Mouse (Mus musculus): Measurements from ENCODE around the gene Plxnb1.

The Plxnb1 gene

DNA sequence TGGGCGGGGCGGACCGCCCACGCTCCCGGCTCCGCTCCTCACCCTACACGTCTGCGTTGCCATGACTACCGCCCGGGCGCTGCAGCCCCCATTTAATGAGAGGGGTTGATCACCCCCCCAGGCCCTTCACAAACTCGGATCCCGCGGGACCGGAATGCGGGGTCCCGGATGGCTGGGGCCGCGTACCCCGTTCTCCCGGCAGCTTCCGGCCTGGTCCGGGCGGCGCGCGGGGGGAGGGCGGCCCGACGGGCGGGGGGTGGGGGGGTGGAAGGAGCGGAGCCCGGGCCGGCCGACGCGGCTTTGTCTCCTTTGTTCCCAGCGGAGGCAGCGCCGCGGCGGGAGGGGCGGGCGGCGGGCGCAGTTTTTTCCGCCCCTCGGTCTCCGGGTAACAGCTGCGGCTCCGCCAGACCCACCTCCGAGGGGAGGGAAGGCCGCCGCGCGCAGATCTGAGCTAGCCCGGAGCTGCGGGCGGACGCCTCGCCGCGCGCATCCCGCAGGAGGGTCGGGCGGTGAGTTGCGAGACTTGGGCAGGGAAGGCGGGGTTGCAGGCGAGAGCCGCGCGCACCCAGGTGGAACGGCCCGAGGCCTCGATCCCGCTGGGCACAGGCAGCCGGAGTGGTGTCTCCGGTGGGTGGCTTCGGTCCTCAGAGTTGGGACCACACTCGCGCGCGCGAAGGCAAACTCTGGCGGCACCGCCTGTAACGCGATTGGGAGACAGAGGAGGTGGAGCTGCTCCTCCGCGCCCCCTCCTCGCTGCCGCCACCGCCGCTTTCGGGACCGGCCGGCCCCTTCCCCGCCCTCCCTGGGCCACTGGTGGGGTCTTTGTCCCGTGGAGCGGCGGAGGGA, at the start of gene Plxnb1:
TSS of gene Plxnb1 (plus strand) at position 253 of the 846 bp plus-strand sequence.
- DNase-seq = peak; percentile 75 to 77

DNA sequence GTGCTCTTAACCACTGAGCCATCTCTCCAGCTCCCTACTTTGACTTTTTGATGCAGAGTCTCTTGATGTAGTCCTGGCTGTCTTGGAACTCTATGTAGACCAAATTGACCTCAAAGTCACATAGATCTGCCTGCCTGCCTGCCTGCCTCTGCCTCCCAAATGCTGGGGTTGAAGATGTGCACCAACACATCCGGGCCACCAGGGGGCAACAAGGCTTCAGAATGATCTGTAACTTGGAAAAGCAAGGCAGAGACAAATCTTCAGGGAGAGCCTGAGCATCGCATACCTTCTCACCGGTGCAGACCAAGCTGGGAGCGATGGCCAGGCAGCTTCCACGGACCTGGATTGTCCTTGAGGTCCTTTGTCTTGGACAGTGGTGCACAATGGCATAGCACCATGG, 48.9 kb upstream of the Plxnb1 start:
- peak; percentile 40 to 58 for DNase-seq

DNA sequence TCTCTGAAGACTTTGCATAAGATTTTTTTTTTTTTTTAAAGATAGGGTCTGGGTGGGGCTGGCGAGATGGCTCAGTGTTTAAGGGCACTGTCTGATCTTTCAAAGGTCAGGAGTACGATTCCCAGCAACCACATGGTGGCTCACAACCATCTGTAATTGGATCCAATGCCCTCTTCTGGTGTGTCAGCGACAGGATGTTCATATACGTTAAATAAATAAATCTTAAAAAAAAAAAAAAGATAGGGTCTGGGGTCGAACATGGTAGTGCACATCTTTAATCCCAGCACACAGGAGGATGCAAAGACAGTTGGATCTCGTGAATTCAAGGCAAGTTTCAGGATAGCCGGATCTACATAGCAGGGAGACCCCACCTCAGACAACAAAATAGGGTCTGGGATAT, 45.9 kb upstream of the Plxnb1 start:
- DNase-seq = no peak

DNA sequence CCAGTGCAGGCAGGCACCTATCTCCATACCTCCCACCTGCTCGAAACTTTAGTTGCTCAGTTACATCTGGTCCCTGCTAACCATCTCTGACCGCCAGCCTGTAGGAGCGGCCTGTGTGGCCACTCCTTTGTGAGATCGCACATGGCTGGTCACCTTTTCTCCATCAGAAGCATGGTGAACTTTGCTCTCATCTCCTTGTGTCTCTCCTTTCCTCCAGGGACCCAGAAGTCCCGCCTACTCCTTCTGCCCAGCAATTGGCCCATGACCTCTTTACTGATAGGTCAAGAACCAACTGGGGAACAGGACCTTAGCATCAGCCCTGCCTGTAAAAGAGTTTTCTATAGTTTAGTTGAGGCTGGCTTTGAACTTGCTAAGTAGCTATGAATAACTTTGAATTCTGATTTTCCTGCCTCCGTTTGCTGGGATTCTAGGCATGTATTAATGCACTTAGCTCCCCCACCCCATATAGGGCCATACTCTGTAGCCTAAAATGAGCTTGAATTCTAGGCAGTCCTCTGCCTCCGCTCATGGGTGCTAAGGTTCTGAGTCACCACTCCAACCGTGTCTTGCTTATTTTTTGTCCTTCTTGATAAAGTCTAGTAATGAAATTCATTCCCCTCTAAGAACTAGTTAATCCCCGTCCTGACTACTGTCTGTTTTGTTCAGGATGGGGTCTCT, 45.1 kb upstream of the Plxnb1 start:
- DNase-seq = no peak

DNA sequence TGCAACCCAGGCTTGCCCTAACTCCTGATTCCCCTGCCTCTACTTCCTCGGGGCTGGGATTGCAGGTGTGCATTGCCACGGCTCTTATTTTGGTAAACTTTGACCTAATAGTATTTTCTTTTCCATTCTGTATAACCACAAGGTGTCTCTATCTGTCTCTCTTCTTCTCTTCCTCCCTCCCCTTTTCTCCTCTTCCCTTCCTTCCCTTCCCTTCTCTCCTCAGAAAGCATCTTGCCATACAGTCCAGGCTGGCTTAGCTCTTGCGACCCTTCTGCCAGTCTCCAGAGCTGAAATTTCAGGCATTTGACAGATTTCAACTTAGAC, 44.6 kb upstream of the Plxnb1 start:
- no peak for DNase-seq

DNA sequence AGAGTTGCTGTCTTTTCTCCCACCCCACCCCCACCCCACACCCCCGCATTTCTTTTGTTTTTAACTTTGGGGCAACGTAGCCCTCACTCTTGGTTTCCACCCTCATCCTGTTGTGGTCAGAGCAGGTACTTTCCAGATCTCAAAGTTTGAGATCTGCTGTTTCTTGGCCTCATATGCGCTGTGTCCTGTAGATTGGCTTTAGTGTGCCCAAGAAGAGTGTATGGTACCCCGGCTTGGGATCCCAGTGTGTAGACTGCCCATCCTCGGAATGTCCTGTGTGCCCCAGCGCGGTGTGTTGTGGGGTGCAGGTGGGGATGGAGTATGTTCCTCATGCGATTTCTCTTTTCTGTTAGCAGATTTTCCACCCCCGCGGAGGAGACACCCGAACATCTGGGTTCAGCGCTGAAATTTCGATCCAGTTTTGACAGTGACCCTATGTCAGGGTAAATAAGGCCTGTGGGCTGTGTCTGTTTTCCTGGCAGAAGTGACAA, 44.1 kb upstream of the Plxnb1 start:
- DNase-seq = peak in 1 of 2 experiments; percentile 0

DNA sequence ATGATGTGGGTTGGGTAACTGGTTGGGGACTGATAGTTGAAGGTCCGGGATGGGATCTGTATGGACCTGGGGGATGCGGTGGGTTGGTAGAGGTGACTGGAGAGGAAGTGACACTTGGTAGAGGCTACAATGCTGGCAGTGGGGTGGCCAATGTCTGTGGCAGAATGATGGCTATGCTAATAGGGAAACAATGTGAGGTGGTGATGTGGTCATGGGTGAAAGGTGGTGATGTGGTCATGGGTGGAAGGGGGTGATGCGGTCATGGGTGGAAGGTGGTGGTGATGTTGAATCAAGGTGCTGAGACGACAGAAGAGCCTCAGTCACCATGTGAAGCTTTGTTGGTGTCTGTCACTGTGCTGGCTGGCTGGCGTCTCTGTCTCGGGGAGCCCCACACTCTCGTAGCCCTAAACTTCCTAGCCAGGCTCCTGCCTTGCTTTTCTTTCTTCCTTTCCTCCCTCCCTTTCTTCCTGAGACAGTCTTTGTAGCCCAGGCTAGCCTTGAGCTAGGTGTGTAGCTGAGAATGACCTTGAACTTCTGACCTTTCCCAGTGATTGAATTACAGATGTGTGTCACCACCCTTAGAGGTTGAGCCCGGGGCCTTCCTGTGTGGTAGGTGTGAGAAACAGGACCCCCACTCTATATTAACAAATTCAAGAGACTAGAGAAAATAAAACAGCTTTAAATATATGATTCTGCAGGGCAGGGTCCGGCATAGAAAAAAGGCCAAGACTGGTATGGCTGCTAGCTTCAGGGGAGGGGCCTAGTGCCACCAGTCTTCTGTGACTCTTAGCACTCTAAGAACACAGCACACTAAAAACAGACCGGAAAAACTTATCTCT, 43.3 kb upstream of the Plxnb1 start:
- DNase-seq = peak in 1 of 2 experiments; percentile 0

DNA sequence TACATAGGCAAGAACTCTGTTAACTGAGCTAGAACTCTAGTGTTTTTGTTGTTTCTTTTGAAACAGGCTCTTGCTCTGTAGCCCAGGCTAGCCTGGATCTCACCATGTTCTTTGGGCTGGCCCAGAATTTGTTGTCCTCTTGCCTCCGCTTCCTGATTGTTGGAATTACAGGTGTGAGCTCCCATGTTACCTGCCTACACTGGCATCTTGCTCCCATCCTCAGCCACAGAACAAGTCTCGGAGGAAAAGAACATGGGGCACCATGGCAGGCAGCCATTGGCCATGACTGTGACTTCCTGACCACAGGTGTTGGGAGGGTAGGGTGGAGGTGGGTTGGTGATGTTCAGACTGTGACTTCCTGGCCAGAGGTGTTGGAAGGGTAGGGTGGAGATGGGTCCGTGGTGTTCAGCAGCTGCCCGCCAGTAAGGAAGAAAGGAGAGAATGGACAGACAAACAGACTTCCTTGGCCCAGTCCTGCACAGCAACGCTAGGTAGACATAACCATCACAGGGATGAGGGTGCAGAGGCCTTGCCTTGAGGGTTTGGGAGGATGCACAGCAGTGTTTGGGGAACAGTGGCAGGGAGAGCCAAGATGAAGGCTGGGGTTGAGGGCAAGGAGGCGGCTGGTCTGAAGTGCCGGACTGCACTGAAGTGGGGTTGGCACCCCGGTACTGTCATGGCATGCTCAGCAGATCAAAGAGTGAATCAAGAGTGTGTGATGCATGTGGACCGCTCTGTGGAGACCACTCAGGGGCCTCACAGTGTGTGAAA, 42.5 kb upstream of the Plxnb1 start:
- DNase-seq = peak in 1 of 2 experiments; percentile 2

DNA sequence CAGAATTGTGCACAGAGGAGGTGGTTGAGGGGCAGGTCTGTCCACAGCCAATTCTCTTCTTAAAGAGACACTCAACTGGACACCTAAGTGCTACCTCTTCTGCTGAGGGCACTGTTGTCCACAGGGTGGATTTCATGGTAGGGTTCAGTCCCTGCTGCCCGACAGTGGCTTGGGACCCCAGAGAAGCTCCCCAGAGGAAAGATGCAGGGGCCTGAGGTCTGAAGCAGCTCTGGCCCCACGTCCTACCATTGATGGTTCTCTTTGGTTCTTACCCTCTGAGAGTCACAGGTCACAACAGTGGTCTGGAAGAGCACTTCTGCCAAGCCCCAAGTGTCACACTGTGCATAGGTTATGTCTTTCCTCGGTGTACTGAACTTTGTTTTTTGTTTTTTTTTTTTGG, 41.8 kb upstream of the Plxnb1 start:
- peak in 1 of 2 experiments; percentile 0 for DNase-seq

DNA sequence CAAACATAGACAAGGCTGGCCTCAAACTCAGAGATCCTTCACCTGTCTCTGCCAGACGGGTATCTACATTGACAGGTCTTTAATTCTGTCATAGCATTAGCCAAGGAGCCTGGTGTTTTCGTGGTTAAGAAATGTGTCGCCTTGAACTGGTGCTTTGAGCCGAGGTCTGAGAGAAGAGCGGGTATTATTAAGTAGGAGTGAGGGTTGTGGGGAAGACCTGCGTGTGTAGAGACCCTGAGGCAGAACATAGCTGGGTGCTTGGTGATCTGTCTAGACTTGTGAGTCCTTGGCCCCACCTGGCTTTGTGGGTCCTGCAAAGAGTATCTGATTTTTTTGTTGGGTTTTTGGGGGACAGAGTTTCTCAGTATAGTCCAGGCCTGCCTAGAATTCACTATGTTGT, 41.3 kb upstream of the Plxnb1 start:
- DNase-seq = peak in 1 of 2 experiments; percentile 1

DNA sequence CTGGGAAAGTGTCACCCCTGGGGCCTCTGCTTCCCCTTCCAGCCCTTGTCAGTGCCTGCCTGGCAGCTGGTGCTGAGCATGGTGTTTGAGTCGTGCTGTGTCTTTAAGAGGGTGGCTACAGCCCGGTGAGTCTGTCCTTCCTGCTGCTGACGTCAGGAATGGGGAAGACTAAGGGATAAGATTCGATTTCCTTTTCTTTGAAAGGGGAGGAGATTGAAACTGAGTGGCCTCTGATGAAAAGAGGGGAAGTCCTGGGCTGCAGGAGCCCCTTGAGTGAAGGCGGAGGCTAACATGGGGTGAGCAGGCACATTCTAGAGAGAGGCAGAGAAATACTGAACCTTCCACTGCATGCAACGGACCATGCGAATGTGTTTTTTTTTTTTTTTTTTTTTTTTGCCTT, 40.5 kb upstream of the Plxnb1 start:
- DNase-seq = peak; percentile 41 to 60

DNA sequence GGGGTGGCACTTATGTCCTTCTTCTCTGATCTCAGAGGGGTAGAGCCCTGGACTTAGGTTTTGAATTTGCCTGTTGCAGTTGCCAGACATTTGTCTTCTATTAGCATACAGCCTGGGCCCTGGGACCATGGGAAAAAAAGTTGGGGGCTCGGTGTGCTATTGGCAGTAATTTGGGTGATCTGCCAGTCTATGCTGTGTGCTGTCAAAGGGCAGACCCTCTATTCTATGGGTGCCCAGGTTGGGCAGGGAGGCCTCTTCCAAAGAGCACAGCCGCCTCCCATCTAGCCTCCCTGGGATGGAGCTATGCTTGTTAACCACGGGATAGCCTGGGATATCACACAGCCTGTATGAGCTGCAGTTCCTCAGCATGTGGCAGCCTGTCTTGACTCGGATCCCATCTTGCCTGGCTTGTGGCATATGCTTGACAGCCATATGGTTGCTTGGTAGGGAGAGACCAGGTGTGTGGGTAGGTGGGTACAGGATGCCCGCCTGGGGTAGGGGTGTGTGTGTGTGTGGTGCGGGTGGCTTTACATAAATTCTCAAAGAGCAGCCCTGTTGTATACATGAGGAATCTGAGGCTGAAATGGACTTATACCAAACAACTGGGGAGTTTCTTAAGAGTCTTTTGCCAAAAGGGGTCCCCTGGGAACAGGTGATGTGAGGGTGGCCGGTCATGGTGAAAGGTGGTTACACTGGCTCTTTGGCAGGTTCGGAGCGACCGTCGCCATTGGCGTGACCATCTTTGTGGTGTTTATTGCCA, 39.7 kb upstream of the Plxnb1 start:
- peak in 1 of 2 experiments; percentile 12 for DNase-seq

DNA sequence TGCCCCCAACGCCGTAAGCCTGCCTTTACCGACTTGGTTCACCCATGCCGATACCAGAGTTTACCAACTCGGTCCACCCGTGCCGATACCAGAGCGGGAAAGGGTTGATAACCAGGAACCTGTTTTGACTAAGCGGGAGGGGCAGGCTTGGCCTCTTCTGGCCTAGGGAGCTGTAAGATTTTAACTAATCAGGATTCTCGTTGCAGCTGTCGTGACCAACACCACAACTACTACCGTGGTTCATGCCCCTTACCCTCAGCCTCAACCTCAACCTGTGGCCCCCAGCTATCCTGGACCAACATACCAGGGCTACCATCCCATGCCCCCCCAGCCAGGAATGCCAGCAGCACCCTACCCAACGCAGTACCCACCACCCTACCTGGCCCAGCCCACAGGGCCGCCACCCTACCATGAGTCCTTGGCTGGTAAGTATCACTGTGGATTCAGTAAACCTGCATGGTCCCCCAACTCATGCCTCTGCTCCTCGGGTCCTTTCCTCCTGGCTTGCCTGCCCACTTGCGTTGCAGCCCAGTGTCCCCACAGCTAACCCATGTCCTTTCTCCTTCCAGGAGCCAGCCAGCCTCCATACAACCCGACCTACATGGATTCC, 39.0 kb upstream of the Plxnb1 start:
- peak in 1 of 2 experiments; percentile 6 for DNase-seq

DNA sequence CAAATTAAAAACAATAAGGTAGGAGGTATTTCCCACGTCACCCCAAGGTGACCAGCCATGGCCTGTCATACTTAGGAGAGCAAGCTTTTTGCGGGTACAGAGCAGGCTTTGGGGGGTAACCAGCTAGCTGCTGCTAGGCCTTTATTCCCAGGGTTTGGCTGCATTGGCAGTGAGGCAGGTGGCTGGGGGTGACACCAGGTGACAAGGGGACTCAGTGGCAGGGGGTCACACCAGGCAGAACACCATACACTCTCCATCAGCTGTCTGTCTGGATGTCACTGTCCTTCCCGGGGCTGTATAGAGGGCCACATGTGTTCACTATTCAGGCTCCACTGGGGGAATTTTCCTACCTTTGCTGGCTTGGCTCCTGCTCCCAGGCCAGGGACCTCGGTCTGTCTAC, 38.3 kb upstream of the Plxnb1 start:
- DNase-seq = peak in 1 of 2 experiments; percentile 4

DNA sequence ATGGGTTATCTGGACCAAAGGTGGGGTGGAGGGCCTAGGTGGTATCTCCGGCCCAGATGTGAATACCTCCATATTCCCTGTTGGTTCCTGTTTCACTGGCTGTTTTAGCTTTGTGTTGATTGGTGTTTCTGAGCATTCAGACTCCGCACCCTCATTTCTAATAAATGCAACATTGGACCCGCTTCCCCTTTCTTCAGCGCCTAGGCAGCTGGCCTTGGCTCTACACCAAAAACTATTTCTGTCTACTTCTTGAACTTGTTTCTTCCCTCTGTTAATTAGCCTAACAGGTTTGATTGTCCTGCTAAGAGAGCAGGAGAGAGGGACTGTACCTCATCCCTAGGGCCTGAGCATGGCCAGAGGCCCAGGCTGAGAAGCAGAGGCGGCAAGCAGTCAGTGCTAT, 37.6 kb upstream of the Plxnb1 start:
- DNase-seq = peak in 1 of 2 experiments; percentile 2

DNA sequence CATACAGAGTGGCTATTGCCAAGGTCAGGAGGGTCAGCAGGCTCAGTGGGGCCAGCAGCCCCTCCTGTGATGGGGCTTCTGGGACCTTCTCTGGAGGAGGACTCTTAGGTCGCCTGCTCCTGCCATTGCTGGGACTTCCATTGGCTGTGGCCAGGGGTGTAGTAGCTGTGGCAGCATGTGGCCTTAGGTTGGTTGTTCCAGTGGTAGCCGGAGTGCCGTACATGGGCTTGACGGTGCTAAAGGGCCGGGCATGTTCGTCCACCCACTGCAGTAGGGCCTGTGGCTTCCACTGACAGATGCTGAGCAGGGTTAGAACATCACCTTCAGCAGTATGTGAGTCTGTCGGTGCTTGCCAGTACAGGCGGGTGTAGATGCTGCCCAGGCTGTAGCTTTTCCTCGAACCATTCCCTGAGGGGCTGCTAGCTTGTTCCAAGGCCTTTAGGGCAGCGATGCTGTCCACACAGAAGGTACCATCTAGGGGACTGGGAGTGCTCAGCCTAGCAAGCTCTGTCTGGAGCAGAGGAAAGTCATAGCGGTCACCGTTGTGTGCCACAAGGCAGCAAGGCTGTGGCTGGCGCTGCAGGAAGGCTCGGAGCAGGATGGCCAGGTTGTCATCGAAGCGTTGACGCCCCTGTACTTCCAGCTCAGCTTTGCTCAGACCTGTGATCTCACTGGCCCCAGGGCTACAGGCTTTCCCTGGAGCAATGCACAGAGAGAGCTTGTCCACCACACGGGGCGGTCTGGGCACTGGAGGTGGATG, 37.0 kb upstream of the Plxnb1 start:
- no peak for DNase-seq

DNA sequence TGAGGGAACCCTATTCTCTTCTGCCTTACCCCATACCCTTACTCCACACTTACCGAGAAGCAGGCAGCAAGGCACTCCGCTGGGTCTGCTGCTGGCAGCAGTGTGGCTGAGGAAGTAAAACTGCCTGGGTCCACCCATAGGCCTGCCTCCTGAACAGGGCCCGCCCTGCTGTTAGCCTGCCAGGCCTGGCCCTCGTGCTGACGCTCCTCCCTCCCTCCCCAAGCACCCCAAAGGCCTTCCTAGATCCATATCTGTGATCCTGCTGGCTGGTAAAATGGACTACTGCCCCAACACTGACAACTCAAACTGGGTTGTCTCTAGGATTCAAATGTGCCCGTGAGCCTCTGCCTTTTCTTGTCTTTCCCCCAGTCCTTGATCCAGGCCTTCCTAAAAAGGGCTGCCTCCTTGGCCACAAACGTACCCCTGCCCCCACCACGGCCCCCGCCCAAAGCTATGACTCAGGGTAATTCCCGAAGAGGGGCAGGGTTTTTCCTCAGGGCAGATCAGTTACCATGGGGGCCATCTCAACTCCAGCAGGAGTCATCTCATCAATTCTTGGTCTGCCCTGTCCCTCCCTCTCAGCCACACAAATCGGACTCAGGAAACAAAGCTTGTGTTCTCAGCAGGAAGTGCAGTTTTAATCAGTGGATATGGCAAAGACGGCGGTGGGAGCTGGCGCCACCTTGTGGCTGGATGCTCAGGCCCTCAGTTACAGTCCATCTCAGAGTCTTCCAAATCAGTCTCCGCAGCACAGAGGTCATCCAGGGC, 35.9 kb upstream of the Plxnb1 start, which contains the start of gene Trex1:
TSS of gene Trex1 (minus strand) at position 599 of the 768 bp plus-strand sequence.
- peak; percentile 92 to 95 for DNase-seq

DNA sequence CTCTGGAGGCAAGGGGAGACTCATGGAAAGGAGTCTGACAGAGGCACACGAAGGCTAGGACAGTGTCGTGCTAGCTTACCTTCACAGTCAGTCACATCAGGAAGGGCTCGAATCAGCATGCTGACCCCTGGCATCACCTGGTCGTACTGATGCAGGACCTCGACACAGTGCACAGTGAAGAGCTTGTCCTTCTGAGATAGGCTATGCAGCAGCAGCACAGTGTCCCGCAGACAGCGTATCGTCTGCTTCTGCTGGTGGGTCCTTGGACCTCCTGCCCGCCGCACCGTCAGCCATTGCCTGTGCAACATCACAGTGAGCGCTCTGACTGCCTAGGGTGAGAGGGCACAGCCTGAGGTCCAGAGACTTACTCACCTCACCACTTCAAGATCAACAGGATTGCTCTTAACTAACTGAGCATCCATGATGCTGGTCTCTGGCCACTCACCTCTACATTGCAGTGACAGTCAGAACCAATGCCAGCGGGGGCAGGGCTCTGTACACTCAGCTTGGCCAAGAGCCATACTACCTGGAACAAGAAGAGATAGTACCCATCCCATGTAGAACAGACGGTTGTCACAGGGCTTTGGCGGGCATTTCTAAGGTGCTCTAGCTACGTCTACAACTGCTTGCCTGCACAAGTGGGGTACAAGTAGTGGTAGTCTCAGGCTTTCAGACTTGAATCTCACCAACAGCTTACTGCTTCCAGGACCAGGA, 34.8 kb upstream of the Plxnb1 start:
- peak; percentile 42 to 55 for DNase-seq

DNA sequence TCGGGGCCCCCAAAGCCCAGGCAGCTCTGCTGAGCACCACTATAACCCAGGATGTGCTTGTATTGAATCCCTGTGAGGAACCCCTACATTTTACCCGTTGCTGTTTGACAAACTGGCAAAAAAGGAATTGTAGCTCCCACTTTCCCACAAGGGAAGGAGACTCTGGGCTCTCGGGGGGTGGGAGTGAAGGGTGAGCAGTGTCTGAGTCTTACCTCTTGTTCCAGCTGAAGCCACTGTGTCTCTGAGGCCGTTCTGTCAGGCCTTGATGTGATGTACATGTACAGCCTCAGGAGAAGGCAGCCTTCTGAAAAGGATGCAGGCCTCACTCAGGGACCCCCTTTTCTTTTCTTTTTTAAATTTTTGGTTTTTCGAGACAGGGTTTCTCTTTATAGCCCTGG, 34.3 kb upstream of the Plxnb1 start:
- no peak for DNase-seq

All from cerebellum, postnatal 14 days (tissue).